Mouse (Mus musculus): ENCODE data around the gene Cfap77.

Cfap77 gene

GRCm38 (mm10) chr2:28952981-28953380 lies 101.9 kb downstream of the Cfap77 start:
- in situ Hi-C loops (cut with MboI; ENCODE audit: unreplicated experiment in 2 of 2) = no loop called here

GRCm38 (mm10) chr2:28946312-28946711 lies 108.6 kb downstream of the Cfap77 start:
- in situ Hi-C loops (cut with MboI; ENCODE audit: unreplicated experiment in 2 of 2) = no loop called here

- in situ Hi-C loops (cut with MboI; ENCODE audit: unreplicated experiment in 2 of 2) = no loop called here
Measured at GRCm38 (mm10) chr2:28945388-28945787, 109.5 kb downstream of the Cfap77 start.

- in situ Hi-C loops (cut with MboI; ENCODE audit: unreplicated experiment in 2 of 2) = no loop called here
Measured at GRCm38 (mm10) chr2:28943666-28944516, 111.0 kb downstream of the Cfap77 start.

GRCm38 (mm10) chr2:28938997-28939396 lies 115.9 kb downstream of the Cfap77 start:
- in situ Hi-C loops (cut with MboI; ENCODE audit: unreplicated experiment in 2 of 2) = no loop called here

GRCm38 (mm10) chr2:28930571-28930970 lies 124.3 kb downstream of the Cfap77 start:
- in situ Hi-C loops (cut with MboI; ENCODE audit: unreplicated experiment in 2 of 2) = no loop called here

GRCm38 (mm10) chr2:28923912-28924311 lies 131.0 kb downstream of the Cfap77 start:
- in situ Hi-C loops (cut with MboI; ENCODE audit: unreplicated experiment in 2 of 2) = loop anchor here (5.0 to 25.0 kb wide), 5 partner anchors 128 to 678 kb away; no protein-coding TSS in a partner anchor

GRCm38 (mm10) chr2:28919001-28919400 lies 135.9 kb downstream of the Cfap77 start:
- in situ Hi-C loops (cut with MboI; ENCODE audit: unreplicated experiment in 2 of 2) = loop anchor here (25.0 kb wide), 2 partner anchors 243 to 668 kb away; no protein-coding TSS in a partner anchor

- in situ Hi-C loops (cut with MboI; ENCODE audit: unreplicated experiment in 2 of 2) = loop anchor here (25.0 kb wide), 2 partner anchors 245 to 670 kb away; no protein-coding TSS in a partner anchor
Measured at GRCm38 (mm10) chr2:28917518-28918361, 137.1 kb downstream of the Cfap77 start.

GRCm38 (mm10) chr2:28917156-28917517 lies 137.7 kb downstream of the Cfap77 start:
- in situ Hi-C loops (cut with MboI; ENCODE audit: unreplicated experiment in 2 of 2) = loop anchor here (25.0 kb wide), 2 partner anchors 245 to 670 kb away; no protein-coding TSS in a partner anchor

GRCm38 (mm10) chr2:28916513-28916865 lies 138.4 kb downstream of the Cfap77 start, which contains the start of gene Barhl1:
TSS of gene Barhl1 (minus strand) at chr2:28916668.
- in situ Hi-C loops (cut with MboI; ENCODE audit: unreplicated experiment in 2 of 2) = loop anchor here (25.0 kb wide), 2 partner anchors 246 to 671 kb away; no protein-coding TSS in a partner anchor

GRCm38 (mm10) chr2:28915768-28916512 lies 138.9 kb downstream of the Cfap77 start:
- in situ Hi-C loops (cut with MboI; ENCODE audit: unreplicated experiment in 2 of 2) = loop anchor here (25.0 kb wide), 2 partner anchors 246 to 671 kb away; no protein-coding TSS in a partner anchor

GRCm38 (mm10) chr2:28915104-28915738 lies 139.6 kb downstream of the Cfap77 start:
- in situ Hi-C loops (cut with MboI; ENCODE audit: unreplicated experiment in 2 of 2) = loop anchor here (25.0 kb wide), 2 partner anchors 247 to 672 kb away; no protein-coding TSS in a partner anchor

- in situ Hi-C loops (cut with MboI; ENCODE audit: unreplicated experiment in 2 of 2) = loop anchor here (25.0 kb wide), 2 partner anchors 248 to 673 kb away; no protein-coding TSS in a partner anchor
Measured at GRCm38 (mm10) chr2:28914121-28914520, 140.7 kb downstream of the Cfap77 start.

GRCm38 (mm10) chr2:28912961-28913360 lies 141.9 kb downstream of the Cfap77 start:
- in situ Hi-C loops (cut with MboI; ENCODE audit: unreplicated experiment in 2 of 2) = loop anchor here (25.0 kb wide), 2 partner anchors 249 to 674 kb away; no protein-coding TSS in a partner anchor

- in situ Hi-C loops (cut with MboI; ENCODE audit: unreplicated experiment in 2 of 2) = loop anchor here (25.0 kb wide), 2 partner anchors 250 to 675 kb away; no protein-coding TSS in a partner anchor
Measured at GRCm38 (mm10) chr2:28912039-28912700, 142.7 kb downstream of the Cfap77 start.

- in situ Hi-C loops (cut with MboI; ENCODE audit: unreplicated experiment in 2 of 2) = loop anchor here (25.0 kb wide), 2 partner anchors 251 to 676 kb away; no protein-coding TSS in a partner anchor
Measured at GRCm38 (mm10) chr2:28911331-28912038, 143.4 kb downstream of the Cfap77 start.

- in situ Hi-C loops (cut with MboI; ENCODE audit: unreplicated experiment in 2 of 2) = loop anchor here (25.0 kb wide), 2 partner anchors 251 to 676 kb away; no protein-coding TSS in a partner anchor
Measured at GRCm38 (mm10) chr2:28910877-28911276, 144.0 kb downstream of the Cfap77 start.
